Mouse (Mus musculus): ENCODE measurements at regions not wholly inside any gene's neighbourhood (a gene's known extent, or its start where the extent isn't known, plus 50 kb on each side); places are given as distances from the start of the nearest gene placed in this dataset.
A peak's percentile ranks its signal among the peaks of the same experiment; 100 is the strongest.

DNA sequence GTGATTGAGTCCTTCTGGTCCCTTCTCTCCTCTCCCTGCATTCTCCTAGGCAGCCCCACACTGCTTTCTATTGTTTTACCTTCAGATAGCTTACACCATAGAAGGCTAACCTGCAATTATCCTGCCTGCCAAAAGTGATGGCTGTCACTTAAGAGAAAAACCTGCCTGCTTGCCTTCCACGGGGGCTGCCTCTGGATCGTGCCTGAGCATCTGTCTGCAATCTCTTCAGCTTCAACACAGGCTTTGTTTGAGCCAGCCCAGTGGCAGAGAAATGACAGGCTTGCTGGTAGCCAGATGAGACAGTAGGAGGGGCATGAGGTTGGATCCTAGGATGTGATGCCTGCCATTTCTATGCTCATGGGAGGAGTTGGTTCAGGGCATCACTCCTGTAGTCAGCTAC is 345.2 kb upstream of the Tshz3 start:
- no peak for DNase-seq (ENCODE audit: low read depth)

DNA sequence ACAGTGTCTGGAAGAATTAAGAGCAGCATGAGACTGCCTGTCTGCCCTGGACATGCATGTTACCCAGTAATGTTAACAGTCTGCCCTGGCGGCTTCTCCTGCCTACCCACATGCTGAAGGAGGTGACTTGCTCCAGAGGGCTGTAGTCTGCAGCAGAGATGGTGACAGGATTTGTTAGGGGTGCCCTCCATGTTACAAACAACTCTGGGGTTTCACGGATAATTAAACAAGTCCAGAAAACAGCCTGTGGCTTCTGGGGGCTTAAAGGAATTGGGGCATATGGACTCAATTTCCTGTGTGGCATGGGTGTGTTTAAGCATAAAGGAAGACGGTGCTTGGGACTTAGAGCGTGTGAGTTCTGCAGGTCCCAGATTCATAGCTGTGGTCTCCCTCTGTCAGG is 347.3 kb upstream of the Tshz3 start:
- DNase-seq (ENCODE audit: low read depth): no peak

- DNase-seq (ENCODE audit: low read depth): no peak
These were observed 349.7 kb upstream of the Tshz3 start for GRCm38 (mm10) chr7:36348195-36348594.

GRCm38 (mm10) chr7:36334857-36335256 is 363.1 kb upstream of the Tshz3 start:
- no peak for DNase-seq (ENCODE audit: low read depth)

DNA sequence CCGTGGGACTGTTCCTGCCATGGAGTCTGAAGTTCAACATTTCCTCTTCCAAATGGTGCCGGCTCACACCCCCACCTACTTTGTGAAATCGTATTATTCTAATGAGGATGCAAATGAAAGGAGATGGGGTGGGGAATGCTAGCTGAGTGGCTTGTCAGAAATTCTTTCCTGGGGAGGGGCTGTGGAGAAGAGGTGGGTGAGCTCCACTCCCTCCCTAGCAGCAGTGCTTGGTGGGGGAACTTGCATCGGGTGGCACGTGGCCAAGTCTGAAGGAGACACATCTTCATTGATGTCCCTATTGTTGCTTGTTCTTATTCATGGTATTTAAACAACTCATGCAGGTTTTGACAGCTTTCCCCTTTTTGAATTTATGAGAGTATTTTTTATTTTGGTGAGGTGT is 363.8 kb upstream of the Tshz3 start:
- no peak for DNase-seq (ENCODE audit: low read depth)

- DNase-seq (ENCODE audit: low read depth): no peak
These were observed 365.3 kb upstream of the Tshz3 start for GRCm38 (mm10) chr7:36332633-36333032.

DNA sequence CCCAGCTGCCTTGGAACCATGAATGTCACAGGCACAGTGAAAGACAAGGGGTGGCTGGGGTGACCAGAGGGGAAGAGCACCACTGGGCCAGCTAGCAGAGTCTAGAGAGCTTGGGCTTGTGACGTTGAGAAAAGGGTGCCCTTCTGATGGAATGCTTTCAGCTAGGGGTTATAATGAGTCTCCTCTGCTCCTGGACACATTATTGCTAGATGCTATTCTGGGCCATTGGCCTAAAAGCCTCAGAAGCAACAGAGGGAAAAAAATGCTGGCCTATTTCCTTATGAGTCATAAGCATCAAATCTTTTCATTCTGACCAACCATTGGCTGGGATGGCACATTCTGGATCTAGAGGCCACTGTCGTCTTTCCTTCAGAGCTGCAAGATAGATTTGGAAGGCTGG is 369.8 kb upstream of the Tshz3 start:
- no peak for DNase-seq (ENCODE audit: low read depth)

DNA sequence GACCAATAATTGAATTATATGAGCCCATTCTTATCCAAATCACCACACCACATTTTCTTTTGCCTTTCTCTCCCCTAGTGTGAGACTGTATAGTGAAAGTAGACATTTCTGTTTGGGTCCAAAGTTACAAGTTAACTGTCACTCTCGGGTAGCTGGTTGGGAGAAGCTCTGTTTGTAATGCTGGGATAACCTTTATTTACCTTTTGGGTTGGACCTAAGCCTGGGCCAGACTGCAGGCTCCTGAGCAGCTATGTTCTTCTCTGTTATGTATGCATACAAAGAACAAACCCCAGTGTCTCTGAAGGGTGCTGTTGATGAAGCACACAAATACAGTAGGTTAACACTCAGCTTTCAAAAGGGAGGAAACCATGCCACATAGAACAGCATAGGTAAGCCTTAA is 373.9 kb upstream of the Tshz3 start:
- no peak for DNase-seq (ENCODE audit: low read depth)

- DNase-seq (ENCODE audit: low read depth): no peak
These were observed 375.7 kb upstream of the Tshz3 start for GRCm38 (mm10) chr7:36322181-36322580.

GRCm38 (mm10) chr7:36317466-36318212 is 380.3 kb upstream of the Tshz3 start:
- no peak for DNase-seq (ENCODE audit: low read depth)

DNA sequence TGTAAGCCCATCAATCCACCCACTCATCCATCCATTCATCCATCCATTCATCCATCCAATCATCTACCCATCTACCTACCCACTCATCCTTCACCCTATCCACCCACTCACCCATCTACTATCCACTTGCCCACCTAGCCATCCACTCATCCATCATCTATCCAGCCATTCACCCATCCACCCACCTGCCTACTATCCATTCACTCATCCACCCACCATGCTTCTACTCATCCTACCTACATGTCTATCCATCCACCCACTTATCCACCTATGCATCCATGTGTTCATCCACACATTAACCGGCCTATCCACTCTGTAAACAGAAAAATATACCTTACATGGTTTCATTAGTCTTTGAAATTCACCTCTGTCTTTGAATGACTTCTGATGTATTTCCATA is 384.2 kb upstream of the Tshz3 start:
- DNase-seq (ENCODE audit: low read depth): no peak

DNA sequence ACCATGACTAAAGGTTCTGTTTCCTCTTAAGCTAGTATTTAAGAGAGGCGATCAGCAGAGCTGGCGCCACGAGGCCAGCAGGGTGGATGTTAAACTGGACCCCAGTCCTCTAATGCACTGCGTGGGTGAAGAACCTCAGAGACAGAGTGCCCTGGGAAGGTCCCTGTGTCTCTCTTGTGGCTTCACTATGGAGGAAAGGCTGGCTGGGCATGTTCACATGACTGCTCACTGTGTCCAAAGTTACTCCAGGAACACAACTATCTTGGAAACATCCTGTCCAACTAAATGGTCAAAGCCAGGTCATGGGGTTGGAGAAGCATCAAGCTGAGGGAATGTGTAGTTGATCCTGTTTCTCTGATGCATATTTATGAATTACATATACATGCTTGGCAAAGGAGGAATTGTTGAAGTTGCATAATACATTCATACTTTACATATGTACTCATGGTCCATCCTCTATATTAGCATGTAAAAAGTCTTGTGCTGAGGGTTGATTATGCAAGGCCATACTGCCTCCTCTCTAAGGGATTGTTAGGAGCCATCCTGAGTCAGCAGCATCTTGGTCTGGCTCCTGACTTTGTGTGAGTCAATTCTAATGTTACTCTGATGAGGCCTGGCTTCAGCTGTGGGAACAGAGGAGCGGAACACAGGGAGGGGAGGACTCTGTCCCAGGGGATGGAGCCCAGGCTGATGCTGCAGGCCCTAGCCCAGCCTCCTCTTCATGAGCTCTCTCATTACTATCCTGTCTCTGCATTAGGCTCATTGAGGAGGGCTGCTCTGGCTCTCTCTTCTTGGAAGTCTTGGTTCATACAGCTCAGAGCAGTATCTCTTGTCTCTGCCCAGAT is 387.9 kb upstream of the Tshz3 start:
- no peak for DNase-seq (ENCODE audit: low read depth)

DNA sequence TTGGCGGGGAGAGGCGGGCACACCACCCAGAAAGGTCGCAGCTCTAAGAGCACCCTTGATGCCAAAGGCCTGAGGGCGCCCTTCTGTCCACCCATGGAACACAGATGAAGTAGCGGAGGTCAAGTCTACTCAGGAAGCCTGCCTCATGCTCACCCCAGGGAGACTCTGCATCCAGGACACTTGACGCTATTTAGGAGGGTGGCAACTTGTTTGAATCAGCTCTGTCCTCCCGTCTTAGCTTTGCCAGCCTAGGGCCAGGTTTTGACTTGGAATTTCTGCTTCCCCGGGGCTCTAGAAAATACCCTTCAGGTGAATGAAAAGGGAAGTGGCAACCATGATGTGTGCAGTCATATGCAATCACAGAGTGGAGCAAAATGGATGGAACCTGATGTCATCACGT is 389.2 kb upstream of the Tshz3 start:
- DNase-seq (ENCODE audit: low read depth): no peak

DNA sequence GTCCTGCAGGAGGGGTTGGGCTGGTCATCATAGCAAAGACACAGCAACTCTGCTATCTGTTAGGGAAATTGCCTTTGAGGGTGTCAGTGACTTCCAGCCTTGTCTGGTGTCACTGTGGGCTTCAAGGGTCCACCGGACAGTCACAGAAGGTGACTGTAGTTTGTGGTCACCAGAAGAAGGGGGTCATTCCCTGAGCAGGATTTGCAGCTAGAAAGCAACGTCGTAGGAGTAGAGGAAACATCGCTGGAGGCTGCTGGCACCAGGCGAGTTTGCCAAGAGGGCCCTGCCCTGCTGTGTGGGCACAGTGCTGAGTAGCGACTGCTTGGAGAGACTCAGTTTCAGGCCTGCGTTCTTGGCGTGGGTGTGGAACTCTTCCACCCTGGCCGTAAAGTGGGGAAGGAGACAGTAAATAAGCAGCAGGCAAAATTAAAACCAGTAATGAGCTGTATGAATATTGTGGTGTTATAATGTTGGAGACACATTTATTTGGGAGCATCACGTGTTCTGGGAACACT is 389.8 kb upstream of the Tshz3 start:
- no peak for DNase-seq (ENCODE audit: low read depth)

DNA sequence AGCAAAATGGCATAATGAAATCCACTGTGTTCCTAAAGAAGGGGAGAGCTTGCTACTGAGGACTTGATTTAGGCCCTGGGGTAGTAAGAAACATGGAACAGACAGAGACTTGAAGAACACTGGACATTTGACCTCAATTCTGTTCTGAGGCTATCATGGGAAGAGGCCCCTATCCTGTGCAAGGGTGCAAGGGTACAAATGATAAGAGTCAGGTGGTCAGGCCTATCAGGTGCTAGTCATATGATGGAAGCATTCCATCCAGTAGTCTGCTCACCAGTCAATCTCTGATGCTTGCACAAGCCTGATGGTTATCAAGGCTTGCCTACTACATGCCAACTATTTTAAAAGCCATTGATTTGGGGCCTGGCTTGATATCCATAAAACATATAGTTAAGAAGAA is 420.6 kb upstream of the Tshz3 start:
- DNase-seq (ENCODE audit: low read depth): no peak

DNA sequence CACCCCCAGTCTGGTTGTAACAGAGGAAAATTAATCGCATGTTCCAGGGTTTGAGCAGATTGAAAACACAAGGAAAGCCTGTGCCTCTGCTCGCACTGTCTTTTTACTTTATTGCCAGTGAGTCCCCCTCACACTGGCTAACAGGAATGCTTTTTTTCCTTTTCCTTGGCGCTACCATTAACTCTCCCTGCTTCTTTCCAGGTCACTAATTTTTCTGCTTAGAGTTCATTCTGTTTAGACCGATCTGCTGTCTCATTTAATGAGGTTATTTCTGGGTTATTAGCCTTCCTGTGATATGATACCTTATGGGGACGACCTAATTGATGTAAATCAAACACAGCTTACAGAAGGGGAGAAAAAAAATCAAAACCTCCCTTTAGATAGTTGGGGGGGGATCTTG is 429.0 kb upstream of the Tshz3 start:
- DNase-seq (ENCODE audit: low read depth): no peak

GRCm38 (mm10) chr7:36265163-36265823 is 432.6 kb upstream of the Tshz3 start:
- no peak for DNase-seq (ENCODE audit: low read depth)

- DNase-seq (ENCODE audit: low read depth): no peak
These were observed 435.7 kb upstream of the Tshz3 start for GRCm38 (mm10) chr7:36262124-36262710.

GRCm38 (mm10) chr7:36257102-36257501 is 440.8 kb upstream of the Tshz3 start:
- DNase-seq (ENCODE audit: low read depth): peak; percentile 5

DNA sequence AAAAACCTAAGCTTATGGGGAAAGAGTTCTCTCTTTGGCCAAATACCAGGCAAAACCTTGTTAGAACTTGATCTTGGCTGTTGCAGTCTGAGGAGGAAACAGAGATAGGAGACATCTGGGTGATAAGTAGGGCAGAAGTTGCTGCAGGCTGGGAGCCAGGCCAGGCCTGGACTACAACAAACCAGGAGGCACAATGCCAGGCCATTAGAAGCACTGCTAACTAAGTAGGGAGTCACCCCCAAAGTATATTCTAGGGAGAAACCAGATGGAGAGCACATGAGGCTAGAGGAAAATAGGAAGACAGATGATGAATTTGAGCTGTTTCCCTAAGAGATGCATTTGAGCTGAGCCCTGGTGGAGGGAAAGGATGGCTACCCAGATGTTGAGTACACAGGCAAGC is 444.6 kb upstream of the Zfp507 start:
- DNase-seq (ENCODE audit: low read depth): no peak

GRCm38 (mm10) chr7:36236673-36237072 is 433.9 kb upstream of the Zfp507 start:
- no peak for DNase-seq (ENCODE audit: low read depth)

DNA sequence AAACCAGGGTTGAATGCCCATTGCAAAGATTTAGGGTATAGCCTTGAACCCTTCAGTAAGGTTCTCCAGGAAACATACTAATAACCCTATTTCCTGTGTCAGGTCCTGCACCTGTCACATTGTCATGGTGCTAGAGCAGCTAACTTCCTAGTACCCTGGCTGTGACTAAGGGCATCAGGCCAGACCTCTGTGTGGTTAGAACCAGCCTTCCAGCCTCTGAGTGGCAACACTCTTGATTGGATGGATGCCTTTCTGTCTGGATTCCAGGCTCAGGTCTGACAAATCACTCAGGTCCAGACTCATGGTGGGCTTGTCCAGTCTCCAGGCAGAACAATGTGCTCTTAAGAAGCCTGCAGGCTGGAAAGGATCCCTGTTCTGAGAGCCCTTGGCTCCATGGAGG is 426.2 kb upstream of the Zfp507 start:
- DNase-seq (ENCODE audit: low read depth): no peak

Data from NIH3T3 (cell line).